Mouse (Mus musculus): ENCODE data around the gene Laptm5.

Gene Laptm5

DNA sequence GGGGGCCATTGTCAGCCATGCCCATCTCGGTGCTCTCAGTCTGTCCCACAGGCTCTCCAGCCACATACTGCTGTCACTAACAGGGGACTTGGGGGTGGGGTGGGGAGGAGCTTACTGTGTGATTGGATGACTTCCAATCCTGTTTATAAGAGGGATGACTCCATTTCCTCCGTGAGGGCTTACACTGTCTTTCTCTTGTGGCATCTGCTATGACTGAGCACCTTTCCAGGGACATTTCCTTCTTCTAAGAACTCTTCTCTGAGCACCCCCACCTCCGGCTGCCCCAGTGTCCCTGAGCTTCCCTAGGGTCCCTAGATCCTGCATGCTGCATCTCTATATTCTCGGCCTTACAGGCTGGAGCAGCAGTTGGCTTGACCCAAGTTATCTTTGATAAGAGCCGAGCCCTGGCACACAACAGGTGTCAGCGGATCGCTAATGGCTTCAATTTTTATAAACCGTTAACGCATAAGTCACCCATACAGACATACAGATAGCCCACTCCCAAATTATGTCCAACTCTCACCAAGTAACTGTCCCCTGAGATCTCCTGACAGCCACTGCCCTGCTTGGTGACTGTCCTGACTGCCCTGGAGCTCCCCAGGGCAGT is 6.9 kb downstream of the Laptm5 start:
- no peak for DNase-seq (ENCODE audit: low spot score in 2 of 2)

DNA sequence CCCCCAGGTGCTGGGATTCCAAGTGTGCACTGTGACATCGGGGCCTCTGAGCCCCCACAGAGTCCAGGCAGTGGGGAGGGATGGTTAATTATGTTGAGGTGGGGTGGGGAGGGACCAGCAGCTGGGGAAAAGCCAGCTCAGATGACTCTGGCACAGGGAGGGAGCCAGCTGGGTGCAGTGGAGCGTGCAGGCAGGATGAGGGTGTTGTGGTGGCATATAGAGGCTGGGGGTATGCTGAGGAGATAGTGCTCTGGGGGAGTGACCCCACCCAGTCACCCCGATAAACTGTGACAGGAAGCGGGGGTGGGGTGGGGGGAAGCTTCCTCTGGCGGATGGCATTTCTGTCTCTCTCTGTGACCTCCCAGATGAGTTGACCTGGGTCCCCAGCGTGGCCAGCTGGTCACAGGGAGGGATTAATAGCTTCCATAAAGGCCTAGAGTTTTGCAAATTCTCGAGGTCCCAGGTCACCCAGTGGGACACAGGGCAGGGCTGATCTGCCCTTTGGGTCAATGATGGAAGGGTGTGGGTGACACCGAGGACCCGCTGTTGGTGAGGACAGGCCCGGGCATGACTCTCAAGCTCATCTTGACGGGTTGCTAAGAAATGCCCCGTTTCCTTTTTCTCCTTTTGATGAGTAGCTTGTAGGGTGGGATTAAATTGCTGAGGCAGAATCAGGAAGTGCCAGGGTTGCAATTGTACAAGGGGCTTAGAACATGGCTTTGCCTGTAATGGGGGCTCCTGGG is 8.2 kb downstream of the Laptm5 start:
- DNase-seq (ENCODE audit: low spot score in 2 of 2), result no peak

DNA sequence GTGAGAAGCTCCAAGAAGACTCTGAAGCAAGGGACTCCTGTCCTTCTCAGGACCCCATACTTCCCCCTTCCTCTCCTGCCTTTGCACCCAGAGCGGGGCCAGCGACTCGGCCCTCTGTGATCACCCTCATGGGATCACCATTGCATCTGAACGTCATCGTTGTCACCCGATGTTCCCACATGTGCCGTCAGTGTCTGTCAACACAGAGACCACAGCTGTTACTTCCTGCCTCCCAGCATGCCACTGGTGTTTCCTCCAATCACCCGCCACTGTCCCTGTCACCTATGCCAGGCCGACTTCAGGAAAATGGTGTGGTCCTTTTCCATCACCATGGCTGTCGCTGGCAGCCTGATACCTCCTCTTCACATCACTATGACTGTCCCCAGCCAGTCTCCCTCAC is 9.1 kb downstream of the Laptm5 start:
- no peak for DNase-seq (ENCODE audit: low spot score in 2 of 2)

DNA sequence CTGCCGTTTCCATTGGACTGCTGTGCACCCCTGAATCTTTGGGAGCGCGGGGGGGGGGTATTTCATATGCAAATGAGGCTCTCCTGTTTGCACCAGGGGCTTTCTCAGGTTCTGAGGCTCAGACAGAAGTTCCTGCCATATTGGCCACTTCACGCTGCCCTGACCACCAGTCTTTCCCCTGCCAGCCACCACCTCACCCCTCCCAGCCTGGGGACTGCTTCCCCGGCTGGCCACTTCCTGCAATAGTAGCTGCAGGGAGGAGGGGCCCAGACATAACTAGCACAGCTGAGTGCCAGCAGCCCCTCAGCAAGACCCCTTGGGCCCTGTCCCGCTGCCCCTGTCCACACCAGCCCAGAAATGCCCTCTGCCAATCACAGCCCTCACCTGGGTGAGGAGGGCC is 13.3 kb downstream of the Laptm5 start:
- no peak for DNase-seq (ENCODE audit: low spot score in 2 of 2)

DNA sequence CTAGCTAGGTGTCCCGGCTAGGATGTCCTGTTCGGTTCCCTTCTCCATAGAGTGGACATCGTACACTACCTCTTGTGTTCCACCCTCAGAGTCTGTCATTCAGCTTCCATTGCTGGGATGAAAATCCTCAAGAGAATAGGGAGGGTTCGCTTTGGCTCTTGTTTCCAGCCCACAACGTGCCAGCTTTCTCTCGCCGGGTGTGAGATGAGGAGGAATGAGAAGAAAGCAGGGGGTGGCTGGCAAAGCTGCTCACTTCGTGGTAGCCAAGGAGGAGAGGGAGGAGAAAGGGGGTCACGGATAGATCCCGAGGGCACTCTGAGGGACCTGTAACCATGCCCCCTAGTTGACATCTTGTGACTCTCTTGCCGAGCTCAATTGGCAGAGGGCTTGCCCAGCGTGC is 14.9 kb downstream of the Laptm5 start:
- DNase-seq (ENCODE audit: low spot score in 2 of 2), result no peak

DNA sequence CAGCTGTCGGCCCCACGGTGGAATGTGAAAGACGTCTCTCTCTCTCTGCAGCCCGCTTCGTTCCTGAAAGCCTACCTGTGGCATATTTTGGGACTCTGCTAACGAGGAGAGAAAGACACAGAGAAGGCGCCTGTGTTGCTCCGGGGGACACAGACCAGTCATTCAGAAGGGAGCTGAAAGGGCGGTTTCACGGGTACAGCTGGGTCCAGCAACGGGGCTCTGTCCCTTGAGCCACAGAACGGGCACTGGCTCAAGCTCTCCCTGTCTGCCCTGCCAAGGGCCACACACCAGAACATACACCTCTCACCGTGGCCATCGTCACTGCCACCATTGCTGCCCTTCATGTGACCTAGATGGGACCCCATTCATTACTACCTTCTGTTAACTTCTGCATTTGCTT is 29.7 kb downstream of the Laptm5 start:
- DNase-seq (ENCODE audit: low spot score in 2 of 2), result no peak

DNA sequence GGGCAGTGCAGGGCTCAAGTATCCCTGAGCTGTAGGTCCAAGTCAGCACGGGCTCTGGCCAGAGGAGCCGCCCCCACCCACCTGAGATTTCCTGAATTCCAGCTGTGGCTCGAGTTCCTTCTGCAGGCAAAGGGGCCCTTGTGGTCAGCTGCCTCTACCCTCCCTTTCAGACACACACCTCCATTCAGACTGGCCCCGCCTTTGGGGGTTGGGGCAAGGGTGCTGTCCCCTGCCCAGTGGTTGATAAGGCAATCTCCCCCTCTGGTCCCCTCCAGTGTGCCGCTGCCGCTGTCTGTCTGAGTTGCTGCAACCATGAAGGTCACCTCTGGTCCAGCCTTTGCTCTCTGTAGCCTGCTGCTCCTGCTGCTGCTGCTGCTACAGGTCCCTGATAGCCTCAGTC is 31.2 kb downstream of the Laptm5 start, which contains the start of gene Matn1:
Gene Matn1, plus strand, starts transcription at position 274 of the 400 bp plus-strand sequence.
- no peak for DNase-seq (ENCODE audit: low spot score in 2 of 2)

DNA sequence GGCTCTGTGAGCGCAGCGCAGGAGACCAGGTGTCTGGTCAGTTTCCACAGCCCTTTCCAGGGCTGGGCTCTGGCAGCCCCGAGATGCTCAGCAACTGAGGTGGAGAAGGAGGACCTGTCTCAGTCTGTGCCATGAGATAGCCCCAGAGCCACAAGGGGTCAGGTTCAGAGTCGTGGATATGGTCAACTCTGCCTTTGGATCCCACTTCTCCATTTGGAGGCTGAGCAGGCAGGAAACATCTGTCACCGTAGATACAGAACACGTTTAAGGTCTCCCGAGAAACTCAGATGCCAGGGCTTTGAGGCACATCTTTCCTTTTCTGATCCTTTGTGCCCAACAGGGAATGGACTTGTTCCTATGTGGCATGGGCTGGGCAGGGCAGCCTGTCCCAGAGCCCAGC is 31.9 kb downstream of the Laptm5 start:
- DNase-seq (ENCODE audit: low spot score in 2 of 2), result no peak

DNA sequence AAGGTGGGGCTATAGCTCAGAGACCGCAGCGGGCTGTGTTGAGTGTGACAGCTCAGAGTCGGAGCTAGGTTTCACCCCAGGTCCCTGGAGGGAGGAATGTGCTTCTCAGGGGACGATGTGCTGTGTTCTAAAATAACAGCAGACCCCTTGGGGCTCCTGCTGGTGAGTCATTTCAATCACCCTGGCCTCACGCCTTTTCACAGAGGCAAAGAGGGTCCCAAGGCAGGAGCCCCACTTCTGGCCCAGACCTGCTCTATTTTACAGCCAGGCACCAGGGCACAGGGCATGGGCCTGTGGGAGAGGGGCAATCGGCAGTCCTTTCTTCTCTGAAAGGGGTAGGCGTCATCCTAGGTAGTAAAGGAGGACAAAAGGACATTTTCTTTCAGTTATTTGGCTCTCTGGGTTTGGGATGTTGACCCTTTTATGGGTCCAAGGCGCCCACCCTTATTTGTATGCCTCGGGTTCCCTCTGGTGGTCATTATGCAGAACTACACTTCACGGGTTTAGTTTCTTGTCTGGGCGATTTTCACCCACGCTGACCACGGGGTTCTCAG is 34.2 kb downstream of the Laptm5 start:
- DNase-seq (ENCODE audit: low spot score in 2 of 2), result peak in 1 of 2 experiments; percentile 23

DNA sequence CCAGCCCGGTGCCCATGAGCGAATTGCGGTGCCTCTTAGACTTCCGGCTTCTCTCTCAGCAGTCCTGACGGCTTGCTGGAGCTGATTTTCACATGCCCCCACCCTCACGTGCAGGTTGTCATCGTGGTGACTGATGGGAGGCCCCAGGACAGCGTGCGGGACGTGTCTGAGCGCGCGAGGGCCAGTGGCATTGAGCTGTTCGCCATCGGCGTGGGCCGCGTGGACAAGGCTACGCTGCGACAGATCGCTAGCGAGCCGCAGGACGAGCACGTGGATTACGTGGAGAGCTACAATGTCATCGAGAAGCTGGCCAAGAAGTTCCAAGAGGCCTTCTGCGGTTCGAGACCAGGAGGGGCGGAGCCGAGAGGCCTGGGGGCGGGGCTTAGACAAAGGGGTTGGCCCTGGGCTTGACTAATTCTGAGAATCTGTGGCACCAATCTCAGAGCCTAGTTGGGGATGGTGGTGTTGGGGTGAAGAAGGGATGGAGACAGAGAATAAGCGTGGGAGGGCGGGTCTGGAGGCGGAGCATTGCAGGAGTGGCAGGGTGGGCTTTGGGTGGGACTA is 37.0 kb downstream of the Laptm5 start:
- no peak for DNase-seq (ENCODE audit: low spot score in 2 of 2)

DNA sequence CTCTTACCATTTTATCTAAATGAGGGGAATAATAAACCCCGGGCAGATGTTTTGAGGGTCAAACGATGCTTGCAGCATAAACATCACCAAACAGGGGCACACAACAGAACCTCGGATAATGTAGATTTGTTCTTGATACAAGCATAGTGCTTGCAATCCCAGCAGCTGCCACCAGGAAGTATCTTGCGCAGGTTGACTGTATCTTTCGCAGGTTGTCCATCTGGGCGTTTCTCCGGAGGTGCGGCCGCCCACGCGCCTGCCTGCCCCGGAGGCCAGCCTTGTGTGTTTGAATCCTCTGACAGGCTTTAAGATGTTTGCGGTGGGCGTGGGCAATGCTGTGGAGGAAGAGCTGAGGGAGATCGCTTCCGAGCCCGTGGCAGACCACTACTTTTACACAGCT is 39.6 kb downstream of the Laptm5 start:
- DNase-seq (ENCODE audit: low spot score in 2 of 2), result peak in 1 of 2 experiments; percentile 31

DNA sequence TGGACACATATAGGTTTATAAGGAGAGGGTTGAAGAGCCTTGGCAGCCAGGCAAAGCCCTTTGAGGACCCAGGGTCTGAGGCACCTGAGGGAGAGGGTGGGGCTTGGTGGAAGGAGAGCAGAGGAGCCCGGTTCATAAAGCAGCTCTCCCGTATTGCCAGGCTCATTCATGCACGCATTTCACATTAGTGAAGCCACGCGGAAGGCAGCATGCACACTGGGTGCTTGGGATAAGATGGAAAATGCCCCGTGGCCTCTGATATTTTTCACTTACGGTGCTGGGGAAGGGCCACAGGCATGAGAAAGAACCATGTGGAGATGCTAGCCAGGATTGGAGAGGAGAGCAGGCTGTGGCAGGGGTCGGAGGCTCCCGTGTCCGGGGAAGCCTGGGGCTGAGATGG is 44.2 kb downstream of the Laptm5 start:
- no peak for DNase-seq (ENCODE audit: low spot score in 2 of 2)

DNA sequence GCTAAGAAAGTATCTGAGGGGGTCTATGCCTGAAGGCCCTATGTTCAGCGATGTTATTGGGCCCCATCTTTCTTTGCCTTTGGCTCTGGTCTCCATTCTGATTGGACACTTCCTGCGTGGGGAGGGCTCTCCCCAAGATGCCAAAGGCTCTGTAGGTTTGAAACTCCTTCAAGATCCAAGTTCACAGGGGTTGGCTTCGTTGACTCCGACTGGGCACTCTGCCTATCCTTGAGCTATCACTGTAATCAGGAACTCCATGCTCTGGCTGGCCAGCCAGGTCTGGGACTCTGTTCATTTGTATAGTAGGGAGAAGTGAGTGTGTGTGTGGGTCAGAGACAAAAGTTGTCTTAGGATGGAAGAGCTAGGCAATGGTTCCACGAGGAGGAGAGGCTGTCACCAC is 45.9 kb downstream of the Laptm5 start:
- no peak for DNase-seq (ENCODE audit: low spot score in 2 of 2)

DNA sequence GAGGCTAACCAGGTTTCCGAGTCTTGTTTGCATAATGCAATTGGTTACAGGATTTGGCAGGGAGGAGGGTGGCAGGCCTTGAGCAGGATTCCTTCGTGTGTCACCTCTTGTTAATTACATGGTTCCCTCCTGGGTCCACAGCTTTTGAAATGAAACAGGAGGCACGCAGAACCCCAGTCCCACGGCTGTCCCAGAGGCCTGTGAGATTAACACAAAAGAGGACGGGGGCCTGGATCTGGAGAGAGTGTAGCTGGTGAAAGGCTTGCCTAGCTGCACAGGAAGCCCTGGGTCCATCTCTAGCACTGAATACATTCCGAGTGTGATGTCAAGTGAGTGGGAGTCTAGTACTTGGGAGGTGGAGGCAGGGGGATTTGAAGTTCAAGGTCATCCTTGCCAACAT is 46.8 kb downstream of the Laptm5 start:
- no peak for DNase-seq (ENCODE audit: low spot score in 2 of 2)

DNA sequence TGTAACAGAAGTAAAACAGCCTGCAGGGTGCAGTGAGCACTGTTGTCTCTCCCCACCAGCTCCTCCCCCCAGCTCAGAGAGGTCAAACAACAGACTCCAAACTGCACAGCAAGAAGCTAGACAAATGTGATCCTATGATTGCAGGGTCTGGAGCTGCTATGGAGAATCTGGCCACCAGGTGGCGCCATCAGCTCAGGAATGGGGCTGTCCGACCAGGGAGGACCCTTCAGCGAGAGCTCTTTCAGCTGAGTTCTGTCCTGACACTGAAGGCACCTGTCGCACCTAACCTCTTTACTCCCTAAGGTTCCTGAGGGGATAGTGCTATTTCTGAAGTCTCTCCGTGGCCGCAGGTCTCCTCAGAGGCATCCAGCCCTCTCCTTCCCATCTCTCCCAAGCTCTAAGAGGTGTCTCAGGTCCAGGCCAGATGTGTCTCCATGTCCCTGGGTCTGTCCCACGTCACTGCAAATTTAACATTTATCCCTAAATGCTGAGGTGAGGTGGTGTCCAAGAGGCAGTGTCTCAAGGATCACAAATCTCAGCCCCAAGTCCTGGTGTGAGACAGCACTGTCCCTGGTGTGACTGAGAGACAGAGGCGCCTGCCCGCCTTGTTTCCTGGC is 47.3 kb downstream of the Laptm5 start:
- peak; percentile 49 to 86 for DNase-seq (ENCODE audit: low spot score in 2 of 2)

DNA sequence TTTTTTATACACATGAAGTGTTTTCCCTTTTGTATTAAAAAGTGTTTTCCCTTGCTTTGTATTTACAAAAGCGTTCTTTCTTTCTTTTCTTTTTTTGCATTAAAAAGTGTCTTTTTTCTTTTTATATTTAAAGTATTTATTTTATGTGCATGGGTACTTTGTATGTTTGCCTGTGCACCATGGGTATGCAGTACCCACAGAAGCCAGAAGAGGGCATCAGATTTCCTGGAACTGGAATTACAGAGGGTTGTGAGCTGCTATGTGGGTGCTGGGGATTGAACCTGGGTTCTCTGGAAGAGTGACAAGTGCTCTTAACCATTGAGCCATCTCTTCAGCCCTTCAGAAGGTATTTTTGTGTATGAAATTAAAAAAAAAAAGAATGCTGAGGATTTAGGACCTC is 58.4 kb downstream of the Laptm5 start:
- no peak for DNase-seq (ENCODE audit: low spot score in 2 of 2)

DNA sequence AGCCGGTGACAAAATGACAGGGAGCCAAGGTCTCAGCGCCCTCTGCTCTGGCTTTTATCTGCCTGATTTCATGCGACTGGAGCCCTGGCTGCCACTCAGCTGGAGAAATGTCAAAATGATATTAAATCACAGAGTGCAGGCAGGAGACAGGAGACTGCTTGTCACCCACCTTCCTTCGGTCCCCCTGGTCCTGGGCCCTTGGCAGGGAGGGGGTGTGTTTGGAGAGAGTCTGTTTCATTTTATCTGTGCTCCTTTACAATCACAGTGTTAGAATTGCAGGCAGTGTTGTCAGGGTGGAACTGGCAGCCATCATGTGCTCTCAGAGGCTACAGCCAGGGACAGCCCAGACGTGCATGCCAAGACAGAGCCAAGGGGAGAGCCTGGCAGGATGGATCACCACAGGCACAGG is 59.5 kb downstream of the Laptm5 start:
- DNase-seq (ENCODE audit: low spot score in 2 of 2), result no peak

DNA sequence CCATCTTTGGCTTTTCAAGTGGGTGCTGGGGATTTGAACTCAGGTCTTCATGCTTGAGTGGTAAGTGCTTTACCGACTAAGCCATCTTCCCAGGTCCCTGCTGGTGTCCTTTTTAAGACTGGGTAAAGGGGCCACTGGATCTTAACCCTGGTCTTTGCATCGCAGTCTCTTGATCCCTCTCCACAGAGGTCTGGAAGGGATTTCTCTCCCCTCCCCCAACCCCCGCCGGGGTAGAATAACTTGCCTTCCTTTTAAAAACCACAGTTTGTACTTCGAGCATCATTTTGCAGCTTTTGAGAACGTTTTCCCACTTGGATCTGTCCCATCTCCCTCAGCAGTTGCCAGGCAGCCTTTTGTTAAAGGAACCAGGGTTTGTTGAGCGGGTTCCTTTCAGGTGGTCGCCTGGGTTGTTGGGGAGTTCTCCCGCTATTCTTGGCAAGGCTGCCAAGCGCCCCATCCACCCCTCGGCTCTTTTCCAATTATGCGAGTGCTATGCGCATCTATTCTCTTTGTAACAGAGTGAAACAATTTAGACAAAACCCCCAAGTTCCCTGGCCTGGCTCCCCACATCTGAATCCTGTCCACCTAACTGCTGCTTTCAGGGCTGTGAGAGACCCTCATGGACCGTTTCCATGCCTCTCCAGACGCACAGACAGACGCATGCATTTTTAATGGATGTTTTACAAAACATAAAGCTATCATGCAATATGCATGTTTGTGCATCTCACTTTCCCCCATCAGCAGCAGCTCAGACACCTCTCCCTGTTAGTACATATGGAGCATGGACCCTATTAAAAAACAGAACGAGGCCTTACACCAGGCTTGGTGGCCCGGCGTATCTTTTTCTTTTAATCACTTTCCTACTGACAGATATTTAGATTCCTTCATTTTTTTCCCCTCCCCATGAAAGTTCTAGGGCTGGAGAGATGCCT is 60.7 kb downstream of the Laptm5 start:
- no peak for DNase-seq (ENCODE audit: low spot score in 2 of 2)

DNA sequence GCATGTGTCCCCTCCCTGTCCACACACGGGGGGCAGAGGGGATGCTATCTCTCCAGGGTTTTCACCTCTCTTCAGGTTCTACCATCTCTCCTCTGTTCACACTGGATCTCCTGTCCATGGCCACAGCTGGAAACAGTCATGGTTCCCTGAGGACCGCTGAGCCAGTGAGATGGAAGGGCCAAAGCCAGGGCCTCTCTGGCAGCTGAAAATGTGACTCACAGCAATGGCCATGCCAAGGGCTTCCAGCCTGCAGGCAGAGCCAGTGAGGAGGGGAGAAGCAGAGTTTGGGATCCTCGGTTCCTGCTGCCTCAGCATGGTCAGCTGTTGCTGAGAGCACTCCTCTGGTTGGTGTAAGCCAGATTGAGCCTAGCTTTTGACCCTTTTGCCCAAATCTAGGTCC is 66.1 kb downstream of the Laptm5 start:
- DNase-seq (ENCODE audit: low spot score in 2 of 2), result no peak

DNA sequence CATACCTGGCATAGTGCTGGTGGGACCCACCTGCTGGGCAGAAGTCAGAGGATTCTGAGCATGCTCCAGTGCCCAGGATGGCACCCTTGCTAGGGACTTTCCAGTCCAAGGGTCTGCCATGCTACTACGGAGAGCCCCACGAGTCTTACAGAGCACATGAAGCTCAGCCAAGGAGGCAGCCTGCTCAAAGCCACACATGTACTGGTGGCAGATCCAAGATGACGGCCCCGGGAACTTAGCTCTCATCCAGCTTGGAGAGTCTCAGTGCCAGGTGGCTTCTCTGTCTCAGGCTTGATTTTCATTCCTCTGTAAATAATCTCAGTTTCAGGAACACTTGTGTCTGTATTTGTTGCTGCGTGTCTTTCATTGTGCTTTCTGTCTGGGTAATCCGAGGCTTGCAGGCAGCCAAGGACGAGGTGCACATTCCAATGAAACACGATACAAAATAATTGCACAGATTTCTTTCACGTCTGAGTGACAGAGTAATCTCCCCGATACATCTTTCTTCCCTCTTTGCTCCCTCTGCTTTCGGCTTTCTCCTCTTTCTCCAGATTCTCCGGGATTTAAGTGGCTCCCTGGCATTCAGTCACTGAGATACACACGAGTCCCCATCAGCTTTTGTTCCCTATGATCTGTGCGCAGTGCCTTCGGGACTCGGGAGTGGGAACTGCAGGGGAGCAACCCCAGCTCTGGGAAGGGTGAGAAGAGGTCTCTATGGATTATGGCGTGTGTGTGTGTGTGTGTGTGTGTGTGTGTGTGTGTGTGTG is 71.7 kb downstream of the Laptm5 start:
- no peak for DNase-seq (ENCODE audit: low spot score in 2 of 2)

Measured in urinary bladder, adult 18-20 months (tissue).